Comparison of ENCODE assay signal across 8 mouse cellular contexts in the genomic region with DNA sequence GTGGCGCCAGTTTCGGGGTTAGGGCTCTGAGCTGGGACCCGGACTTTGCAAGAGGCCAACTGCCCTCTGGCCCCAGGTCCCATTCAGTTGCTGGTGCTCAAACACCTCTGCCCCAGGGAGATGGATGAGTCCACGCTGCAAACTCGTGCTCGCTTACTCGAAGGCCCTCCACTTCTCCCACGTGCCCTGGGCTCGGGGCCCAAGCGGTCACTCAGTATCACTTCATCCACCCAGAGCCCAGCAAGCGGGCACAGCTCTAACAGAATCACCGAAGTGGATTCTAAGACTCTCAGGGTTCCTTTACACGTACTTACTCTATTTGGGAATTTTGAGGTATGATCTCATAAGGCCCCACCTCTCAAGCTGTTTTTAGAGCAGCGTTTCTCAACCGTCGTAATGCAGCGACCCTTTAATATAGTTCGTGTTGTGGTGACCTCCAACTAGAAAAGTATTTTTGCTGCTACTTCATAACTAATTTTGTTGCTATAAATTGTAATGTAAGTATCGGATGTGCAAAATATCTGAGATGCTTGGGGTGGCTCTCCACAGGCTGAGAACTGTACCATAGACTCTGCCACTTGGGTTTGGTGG. TPM values are rescaled to one million over a fixed set of nuclear protein-coding genes. Genes with fewer than 3 reads are reported as not detected.
DNase-seq lines count a peak whose midpoint lies in the region; ATAC-seq and TF ChIP-seq lines count a peak whose summit lies in the region.

No protein-coding gene starts in this region.

- DNase-seq in kidney, adult 2 months: peak; percentile 79
- DNase-seq in kidney, postnatal 10 days: no peak
- no peak for DNase-seq in brain, embryonic 14.5 days (ENCODE audit: low read depth)
- no peak for DNase-seq in limb, embryonic 14.5 days (ENCODE audit: low spot score)
- DNase-seq in Muller cell, postnatal 12 days (ENCODE audit: inconsistent ontology term): no peak
- DNase-seq in thymus, postnatal 25 days: no peak

- H3K9ac ChIP-seq in heart, embryonic 15.5 days: peak overlapping the region; percentile 93
- H3K9ac ChIP-seq in limb, embryonic 14.5 days (ENCODE audit: low read depth, low read length, severe bottlenecking): peak overlapping the region; percentile 85
- peak overlapping the region; percentile 67 for H3K9ac ChIP-seq in midbrain, embryonic 16.5 days (ENCODE audit: low read depth, low read length)

- WGBS in kidney, adult 2 months: 13% methylated on average over 19 of the region's 19 CpGs
- 11% methylated on average over 19 of the region's 19 CpGs for WGBS in heart, embryonic 15.5 days
- 15% methylated on average over 19 of the region's 19 CpGs for WGBS in limb, embryonic 14.5 days
- 35% methylated on average over 19 of the region's 19 CpGs for WGBS in midbrain, embryonic 16.5 days

- no peak for TF ChIP-seq CTCF in kidney, adult 2 months (conservative IDR thresholded peaks at IDR 0.05; ENCODE audit: insufficient read depth, insufficient read length, low read depth, low read length)
- 0 out of 2 replicates have a peak, but pooled peaks have one; percentile 1 for TF ChIP-seq CTCF in brain, embryonic 14.5 days (IDR thresholded peaks at IDR 0.05; ENCODE audit: borderline replicate concordance, extremely low read depth, insufficient read depth, insufficient read length)

- TF ChIP-seq POLR2A in kidney, adult 2 months (IDR thresholded peaks at IDR 0.05; ENCODE audit: low read depth, low read length): no peak
- no peak for TF ChIP-seq POLR2A in brain, embryonic 14.5 days (IDR thresholded peaks at IDR 0.05; ENCODE audit: borderline replicate concordance, extremely low read depth, insufficient read depth, insufficient read length, poor library complexity, severe bottlenecking)
- no peak for TF ChIP-seq POLR2A in limb, embryonic 14.5 days (IDR thresholded peaks at IDR 0.05; ENCODE audit: borderline replicate concordance, extremely low read depth, insufficient read depth, insufficient read length)

- peaks cover 14% of the 10 kb centered on the region for H3K4me1 ChIP-seq in kidney, adult 2 months (ENCODE audit: control insufficient read depth, insufficient read depth, low read length)
- H3K4me1 ChIP-seq in heart, embryonic 15.5 days (replicated peaks): peaks cover 40% of the 10 kb centered on the region
- peaks cover 21% of the 10 kb centered on the region for H3K4me1 ChIP-seq in limb, embryonic 14.5 days (ENCODE audit: control insufficient read depth, insufficient read depth, low read length)
- H3K4me1 ChIP-seq in midbrain, embryonic 16.5 days (ENCODE audit: control insufficient read depth, insufficient read depth, low read length): peaks cover 9% of the 10 kb centered on the region; the same call in 1 of the 2 replicates

- no peak; the same call in 1 of the 2 replicates for ATAC-seq in heart, embryonic 15.5 days (replicated peaks; ENCODE audit: insufficient number of reproducible peaks, insufficient read depth, low FRiP score, low read depth)
- ATAC-seq in limb, embryonic 14.5 days (ENCODE audit: low FRiP score, low read depth): no peak
- ATAC-seq in midbrain, embryonic 16.5 days: peak; percentile 43; the same call in 1 of the 2 replicates

- no peaks in the 10 kb centered on the region; the same call in 1 of the 2 replicates for H3K9me3 ChIP-seq in heart, embryonic 15.5 days (replicated peaks)
- H3K9me3 ChIP-seq in limb, embryonic 14.5 days (ENCODE audit: control insufficient read depth, low read length): 0 out of 2 replicates have a peak, but pooled peaks cover 3% of the 10 kb centered on the region
- no peaks in the 10 kb centered on the region for H3K9me3 ChIP-seq in midbrain, embryonic 16.5 days (replicated peaks; ENCODE audit: control insufficient read depth, low read length, poor library complexity, severe bottlenecking)

- H3K27me3 ChIP-seq in kidney, adult 2 months (replicated peaks; ENCODE audit: control insufficient read depth, insufficient read depth, low read length): no peaks in the 10 kb centered on the region
- no peaks in the 10 kb centered on the region for H3K27me3 ChIP-seq in heart, embryonic 15.5 days
- H3K27me3 ChIP-seq in limb, embryonic 14.5 days (ENCODE audit: control insufficient read depth, insufficient read depth, low read length): no peaks in the 10 kb centered on the region
- peaks cover 5% of the 10 kb centered on the region; the same call in 1 of the 2 replicates for H3K27me3 ChIP-seq in midbrain, embryonic 16.5 days (ENCODE audit: control insufficient read depth, insufficient read depth, low read depth, low read length)

- H3K4me3 ChIP-seq in kidney, adult 2 months (ENCODE audit: insufficient read depth, low read depth, low read length): peak overlapping the region; percentile 74
- H3K4me3 ChIP-seq in heart, embryonic 15.5 days: peak overlapping the region; percentile 92
- peak overlapping the region; percentile 83 for H3K4me3 ChIP-seq in limb, embryonic 14.5 days (replicated peaks; ENCODE audit: low read length)
- H3K4me3 ChIP-seq in midbrain, embryonic 16.5 days (ENCODE audit: low read depth, low read length): peak overlapping the region; percentile 50

- H3K36me3 ChIP-seq in kidney, adult 2 months (ENCODE audit: control insufficient read depth, insufficient read depth, low read length): no peaks in the 10 kb centered on the region; the same call in 1 of the 2 replicates
- H3K36me3 ChIP-seq in heart, embryonic 15.5 days: peaks cover 4% of the 10 kb centered on the region; the same call in 1 of the 2 replicates
- H3K36me3 ChIP-seq in limb, embryonic 14.5 days (ENCODE audit: control insufficient read depth, insufficient read depth, low read length): no peaks in the 10 kb centered on the region
- H3K36me3 ChIP-seq in midbrain, embryonic 16.5 days (ENCODE audit: control insufficient read depth, insufficient read depth, low read length): no peaks in the 10 kb centered on the region

- H3K4me2 ChIP-seq in heart, embryonic 15.5 days: peak overlapping the region; percentile 89
- peak overlapping the region; percentile 78 for H3K4me2 ChIP-seq in limb, embryonic 14.5 days (replicated peaks; ENCODE audit: low read depth, low read length, severe bottlenecking)
- H3K4me2 ChIP-seq in midbrain, embryonic 16.5 days (ENCODE audit: low read length): peak overlapping the region; percentile 72

- H3K27ac ChIP-seq in kidney, adult 2 months (ENCODE audit: insufficient read depth, low read depth, low read length): peak overlapping the region; percentile 95
- peak overlapping the region; percentile 99 for H3K27ac ChIP-seq in heart, embryonic 15.5 days
- peak overlapping the region; percentile 93 for H3K27ac ChIP-seq in limb, embryonic 14.5 days (replicated peaks; ENCODE audit: low read depth, low read length)
- H3K27ac ChIP-seq in midbrain, embryonic 16.5 days (ENCODE audit: low read length): 0 out of 2 replicates have a peak overlapping the region, but pooled peaks have one; percentile 1

RNA-seq across cellular contexts. Expression of a gene that starts 0.8 kb away (rescaled TPM):
- 58.0 and 59.5 TPM in 2 replicates for polyA plus RNA-seq in kidney, adult 2 months (2012; rRNA removed)
- 11.0 and 11.2 TPM in 2 replicates for polyA plus RNA-seq in brain, embryonic 14.5 days (2012; rRNA removed)
- 49.4 and 52.0 TPM in 2 replicates for polyA plus RNA-seq in heart, embryonic 15.5 days (2015; fragmentation: Nextera tagmentation; extraction: Ambion mirVana)
- 28.3 and 32.5 TPM in 2 replicates for polyA plus RNA-seq in limb, embryonic 14.5 days (2012; rRNA removed)
- polyA plus RNA-seq in limb, embryonic 14.5 days (2014; fragmentation: Nextera tagmentation; extraction: Ambion mirVana): 37.4 and 37.6 TPM in 2 replicates
- 9.3 and 9.8 TPM in 2 replicates for polyA plus RNA-seq in midbrain, embryonic 16.5 days (2015; fragmentation: Nextera tagmentation; extraction: Ambion mirVana)

RNA-seq across cellular contexts. Expression of a gene that starts 46.2 kb away (rescaled TPM):
- polyA plus RNA-seq in kidney, adult 2 months (2012; rRNA removed): 16.2 and 34.0 TPM in 2 replicates
- 311 and 481 TPM in 2 replicates for polyA plus RNA-seq in brain, embryonic 14.5 days (2012; rRNA removed)
- 170 and 171 TPM in 2 replicates for polyA plus RNA-seq in heart, embryonic 15.5 days (2015; fragmentation: Nextera tagmentation; extraction: Ambion mirVana)
- 352 and 733 TPM in 2 replicates for polyA plus RNA-seq in limb, embryonic 14.5 days (2012; rRNA removed)
- 231 and 233 TPM in 2 replicates for polyA plus RNA-seq in limb, embryonic 14.5 days (2014; fragmentation: Nextera tagmentation; extraction: Ambion mirVana)
- polyA plus RNA-seq in midbrain, embryonic 16.5 days (2015; fragmentation: Nextera tagmentation; extraction: Ambion mirVana): 169 and 217 TPM in 2 replicates

Comparison
In these comparisons a context has a peak if more than half of its experiments do, and no peak if none do; other contexts are left out.
1. H3K27ac ChIP-seq: peak in every context shown above with its lines; median percentile 99 in heart, embryonic 15.5 days; 95 in kidney, adult 2 months; 93 in limb, embryonic 14.5 days; 1 in midbrain, embryonic 16.5 days.